ENCODE assay signal across 8 mouse cellular contexts in genomic region chr3:49866061-49866515, GRCm38 (mm10).
DNase-seq lines count a peak whose midpoint lies in the region; ATAC-seq and TF ChIP-seq lines count a peak whose summit lies in the region.

No protein-coding gene starts in this region.

- no peak overlapping the region; the same call in 1 of the 2 replicates for H3K4me2 ChIP-seq in hindbrain, embryonic 11.5 days (replicated peaks; ENCODE audit: low read depth, low read length)

- TF ChIP-seq POLR2A in cerebellum, adult 2 months (IDR thresholded peaks at IDR 0.05; ENCODE audit: borderline replicate concordance, insufficient read depth, low read length), result no peak

- H3K27ac ChIP-seq in hindbrain, embryonic 11.5 days (ENCODE audit: low read depth, low read length), result peak overlapping the region; percentile 85
- no peak overlapping the region for H3K27ac ChIP-seq in cerebellum, adult 2 months (ENCODE audit: insufficient read depth, low read length)

- H3K9me3 ChIP-seq in hindbrain, embryonic 11.5 days (ENCODE audit: control insufficient read depth, low read length), result no peaks in the 10 kb centered on the region

- peak; percentile 3 for DNase-seq in R1 (ENCODE audit: low read depth, low spot score)
- DNase-seq in embryo, embryonic 10.5 days (ENCODE audit: low spot score), result peak; percentile 90
- peak; percentile 82 for DNase-seq in hindbrain, embryonic 11.5 days (ENCODE audit: low spot score)
- peak; percentile 89 for DNase-seq in mesoderm, embryonic 11.5 days (ENCODE audit: low read depth, low spot score)
- DNase-seq in frontal cortex, postnatal 25 days (ENCODE audit: low spot score in 2 of 2), result no peak
- no peak for DNase-seq in left cerebral cortex, adult 11 months (ENCODE audit: low spot score)
- DNase-seq in layer of hippocampus, postnatal 36 days, result no peak
- no peak for DNase-seq in cerebellum, adult 2 months

- H3K36me3 ChIP-seq in hindbrain, embryonic 11.5 days (ENCODE audit: control insufficient read depth, insufficient read depth, low read length), result no peaks in the 10 kb centered on the region

- no peak overlapping the region for H3K4me3 ChIP-seq in hindbrain, embryonic 11.5 days (ENCODE audit: low read depth, low read length)
- no peak overlapping the region for H3K4me3 ChIP-seq in cerebellum, adult 2 months (replicated peaks; ENCODE audit: insufficient read depth, low read depth, low read length)

- H3K4me1 ChIP-seq in hindbrain, embryonic 11.5 days (replicated peaks; ENCODE audit: control insufficient read depth, insufficient read depth, low read length), result no peaks in the 10 kb centered on the region; the same call in 1 of the 2 replicates
- H3K4me1 ChIP-seq in cerebellum, adult 2 months (ENCODE audit: control insufficient read depth, insufficient read depth, low read length), result 0 out of 2 replicates have a peak, but pooled peaks cover 3% of the 10 kb centered on the region

- TF ChIP-seq CTCF in cerebellum, adult 2 months (IDR thresholded peaks at IDR 0.05; ENCODE audit: borderline replicate concordance, insufficient read depth, low read depth, low read length), result no peak

- WGBS in hindbrain, embryonic 11.5 days, result 2% methylated on average over 11 of the region's 11 CpGs
- WGBS in cerebellum, adult 2 months, result 5% methylated on average over 11 of the region's 11 CpGs

- no peaks in the 10 kb centered on the region for H3K27me3 ChIP-seq in hindbrain, embryonic 11.5 days (ENCODE audit: control insufficient read depth, insufficient read depth, low read length)
- no peaks in the 10 kb centered on the region; the same call in 1 of the 2 replicates for H3K27me3 ChIP-seq in cerebellum, adult 2 months (ENCODE audit: control insufficient read depth, insufficient read depth, low read length)

- H3K9ac ChIP-seq in hindbrain, embryonic 11.5 days (ENCODE audit: low read depth, low read length), result no peak overlapping the region

- peak; percentile 96 for ATAC-seq in hindbrain, embryonic 11.5 days (ENCODE audit: low FRiP score)

Comparison
In these comparisons a context has a peak if more than half of its experiments do, and no peak if none do; other contexts are left out.
1. DNase-seq: peak in R1 (single experiment), embryo, embryonic 10.5 days (single experiment), hindbrain, embryonic 11.5 days (single experiment) and mesoderm, embryonic 11.5 days (single experiment); none in frontal cortex, postnatal 25 days (0 of 2), left cerebral cortex, adult 11 months (single experiment), layer of hippocampus, postnatal 36 days (0 of 2) and cerebellum, adult 2 months (0 of 2).